Mouse (Mus musculus) midbrain, embryonic 14.5 days (tissue): ENCODE results near the gene 2900011O08Rik. TPM values are rescaled to one million over a fixed set of nuclear protein-coding genes. Genes with fewer than 3 reads are reported as not detected.

Source experiments
- ATAC-seq: fragments of 200-750 bp; cut with Nextera tagmentation; 2 replicates; pipeline ENCODE4 v1.8.0; 2017; ENCODE audit warnings: moderate number of reproducible peaks, moderate library complexity; ENCODE audit not compliant: low FRiP score, low TSS enrichment
- DNase-seq: peaks from one replicate; pipeline ENCODE4 v3.0.0-alpha.2; 2015
- H3K27ac ChIP-seq: fragments of 300-500 bp; sonication (generic); replicated peaks from 2 replicates; pipeline ENCODE4 v1.5.1; 2014; ENCODE audit warnings: mild to moderate bottlenecking, low read depth, low read length, moderate library complexity
- H3K27me3 ChIP-seq: fragments of 300-500 bp; sonication (generic); 2 replicates; pipeline ENCODE4 v1.6.1; 2014; ENCODE audit warnings: low read length, control low read depth, mixed read lengths; ENCODE audit not compliant: control insufficient read depth, insufficient read depth
- H3K36me3 ChIP-seq: fragments of 300-500 bp; sonication (generic); 2 replicates; pipeline ENCODE4 v1.6.1; 2014; ENCODE audit warnings: low read length, control low read depth; ENCODE audit not compliant: control insufficient read depth, insufficient read depth
- H3K4me1 ChIP-seq: fragments of 300-500 bp; sonication (generic); 2 replicates; pipeline ENCODE4 v1.6.1; 2014; ENCODE audit warnings: mild to moderate bottlenecking, antibody characterized with exemption, low read length, control low read depth; ENCODE audit not compliant: control insufficient read depth, insufficient read depth
- H3K4me2 ChIP-seq: fragments of 300-500 bp; sonication (generic); 2 replicates; pipeline ENCODE4 v1.6.1; 2014; ENCODE audit warnings: mild to moderate bottlenecking, low read length, moderate library complexity
- H3K4me3 ChIP-seq: fragments of 300-500 bp; sonication (generic); replicated peaks from 2 replicates; pipeline ENCODE4 v1.5.1; 2014; ENCODE audit warnings: low read depth, low read length
- H3K9ac ChIP-seq: fragments of 300-500 bp; sonication (generic); replicated peaks from 2 replicates; pipeline ENCODE4 v1.6.1; 2014; ENCODE audit warnings: mild to moderate bottlenecking, low read length, moderate library complexity
- H3K9me3 ChIP-seq: fragments of 300-500 bp; sonication (generic); 2 replicates; pipeline ENCODE4 v1.6.1; 2016; ENCODE audit warnings: low read length, control low read depth, mixed read lengths; ENCODE audit not compliant: control insufficient read depth
- WGBS: fragments of 180-500 bp; shearing (Covaris S2); extraction: QIAGEN DNeasy Blood & Tissue Kit; methylation state at CpG from one replicate; pipeline ENCODE4 v1.1.7; 2014; 5-methylcytosine and 5-hydroxymethylcytosine counted together
- polyA plus RNA-seq: library from polyadenylated mRNA; unstranded; fragments of >200 nt; fragmentation: Nextera tagmentation; extraction: Ambion mirVana; gene quantifications from 2 replicates; pipeline ENCODE4 v1.2.1, GENCODE M21; 2014

2900011O08Rik gene
- polyA plus RNA-seq, 1 experiment from 2014 or later = 166 TPM

- 86% methylated on average over 1 of the region's 1 CpGs for whole genome bisulfite sequencing
- DNase-seq (no peak), ATAC-seq (no peak)
- H3K27ac ChIP-seq = no peak overlapping the region
- no peak overlapping the region for H3K4me2 ChIP-seq
- no peaks in the 10 kb centered on the region; the same call in 1 of the 2 replicates for H3K4me1 ChIP-seq
- no peak overlapping the region for H3K4me3 ChIP-seq
- H3K9ac ChIP-seq = no peak overlapping the region
- H3K36me3 ChIP-seq = peaks cover 5% of the 10 kb centered on the region; the same call in 1 of the 2 replicates
- H3K9me3 ChIP-seq = no peaks in the 10 kb centered on the region
- no peaks in the 10 kb centered on the region for H3K27me3 ChIP-seq
These were observed 7.7 kb downstream of the 2900011O08Rik start for GRCm38 (mm10) chr16:13994076-13994475.

DNA sequence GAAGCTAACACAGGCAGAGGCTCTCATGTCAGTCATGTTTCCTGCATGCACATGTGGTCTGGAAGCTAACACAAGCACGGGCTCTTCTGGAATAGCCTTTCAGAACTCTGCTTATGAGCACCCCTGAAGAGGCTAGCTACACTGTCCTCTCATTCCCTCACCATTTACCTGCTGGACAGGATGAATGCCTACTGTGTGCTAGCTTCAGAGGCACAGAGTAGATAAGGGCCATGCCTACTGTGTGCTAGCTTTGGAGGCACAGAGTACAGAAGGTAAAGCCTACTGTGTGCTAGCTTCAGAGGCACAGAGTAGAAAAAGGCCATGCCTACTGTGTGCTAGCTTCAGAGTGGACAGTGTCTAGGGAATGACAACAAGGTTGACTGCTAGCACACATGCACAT is 8.1 kb downstream of the 2900011O08Rik start:
- ATAC-seq = no peak

GRCm38 (mm10) chr16:14003386-14004130 is 17.2 kb downstream of the 2900011O08Rik start:
- no peak overlapping the region for H3K9ac ChIP-seq
- no peak overlapping the region for H3K4me2 ChIP-seq
- H3K4me1 ChIP-seq = no peaks in the 10 kb centered on the region
- no peak overlapping the region for H3K27ac ChIP-seq
- no peaks in the 10 kb centered on the region for H3K27me3 ChIP-seq
- DNase-seq (no peak), ATAC-seq (no peak)
- no peaks in the 10 kb centered on the region for H3K36me3 ChIP-seq
- WGBS = 65% methylated on average over 8 of the region's 8 CpGs
- no peaks in the 10 kb centered on the region for H3K9me3 ChIP-seq
- no peak overlapping the region for H3K4me3 ChIP-seq

More for the DNA sequence above, 8.1 kb downstream of the 2900011O08Rik start:
- Histone ChIP-seq H3K36me3 (peaks cover 5% of the 10 kb centered on the region; the same call in 1 of the 2 replicates), H3K27me3 (no peaks in the 10 kb centered on the region), H3K27ac (no peak overlapping the region), H3K4me1 (no peaks in the 10 kb centered on the region), H3K9me3 (no peaks in the 10 kb centered on the region), H3K4me2 (no peak overlapping the region), H3K4me3 (no peak overlapping the region), H3K9ac (no peak overlapping the region)
- no peak for DNase-seq
- 80% methylated on average over 1 of the region's 1 CpGs for WGBS

DNA sequence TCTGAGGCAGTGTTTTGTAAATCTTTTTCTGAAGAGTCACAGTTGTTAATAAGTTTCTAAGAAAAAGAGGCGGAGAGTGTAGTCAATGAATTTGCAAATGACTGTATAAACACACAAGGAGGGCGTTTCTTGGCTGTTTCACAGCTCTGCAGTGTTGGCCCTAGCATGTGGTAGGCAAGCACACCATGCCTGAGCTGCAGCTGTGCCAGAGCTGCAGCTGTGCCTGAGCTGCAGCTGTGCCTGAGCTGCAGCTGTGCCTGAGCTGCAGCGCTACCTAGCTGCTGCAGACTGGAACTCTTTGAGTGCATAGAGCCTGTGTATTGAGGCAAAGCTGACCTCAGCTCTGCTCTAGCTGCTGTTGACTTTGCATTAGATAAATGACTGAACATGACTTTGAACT is 17.8 kb downstream of the 2900011O08Rik start:
- Histone ChIP-seq H3K27ac (no peak overlapping the region), H3K9me3 (no peaks in the 10 kb centered on the region), H3K9ac (no peak overlapping the region), H3K36me3 (0 out of 2 replicates have a peak, but pooled peaks cover 3% of the 10 kb centered on the region), H3K4me1 (no peaks in the 10 kb centered on the region), H3K4me2 (no peak overlapping the region), H3K27me3 (no peaks in the 10 kb centered on the region), H3K4me3 (no peak overlapping the region)
- DNase-seq = peak; percentile 33
- 32% methylated on average over 3 of the region's 3 CpGs for WGBS
- ATAC-seq = no peak

- no peak overlapping the region for H3K9ac ChIP-seq
- WGBS = 89% methylated on average over 2 of the region's 2 CpGs
- ATAC-seq = no peak
These were observed 18.3 kb downstream of the 2900011O08Rik start for GRCm38 (mm10) chr16:14004726-14005125.

GRCm38 (mm10) chr16:14005266-14005665 is 18.9 kb downstream of the 2900011O08Rik start:
- ATAC-seq (no peak), DNase-seq (no peak)
- Histone ChIP-seq H3K9ac (no peak overlapping the region), H3K4me1 (no peaks in the 10 kb centered on the region), H3K27me3 (no peaks in the 10 kb centered on the region), H3K4me3 (no peak overlapping the region), H3K27ac (no peak overlapping the region), H3K4me2 (no peak overlapping the region), H3K9me3 (no peaks in the 10 kb centered on the region), H3K36me3 (0 out of 2 replicates have a peak, but pooled peaks cover 3% of the 10 kb centered on the region)
- WGBS = 88% methylated on average over 4 of the region's 4 CpGs

More at GRCm38 (mm10) chr16:14004726-14005125, 18.3 kb downstream of the 2900011O08Rik start:
- H3K4me1 ChIP-seq = no peaks in the 10 kb centered on the region
- no peak overlapping the region for H3K27ac ChIP-seq
- DNase-seq = no peak
- H3K4me3 ChIP-seq = no peak overlapping the region
- H3K4me2 ChIP-seq = no peak overlapping the region
- H3K27me3 ChIP-seq = no peaks in the 10 kb centered on the region
- H3K9me3 ChIP-seq = no peaks in the 10 kb centered on the region
- 0 out of 2 replicates have a peak, but pooled peaks cover 3% of the 10 kb centered on the region for H3K36me3 ChIP-seq

DNA sequence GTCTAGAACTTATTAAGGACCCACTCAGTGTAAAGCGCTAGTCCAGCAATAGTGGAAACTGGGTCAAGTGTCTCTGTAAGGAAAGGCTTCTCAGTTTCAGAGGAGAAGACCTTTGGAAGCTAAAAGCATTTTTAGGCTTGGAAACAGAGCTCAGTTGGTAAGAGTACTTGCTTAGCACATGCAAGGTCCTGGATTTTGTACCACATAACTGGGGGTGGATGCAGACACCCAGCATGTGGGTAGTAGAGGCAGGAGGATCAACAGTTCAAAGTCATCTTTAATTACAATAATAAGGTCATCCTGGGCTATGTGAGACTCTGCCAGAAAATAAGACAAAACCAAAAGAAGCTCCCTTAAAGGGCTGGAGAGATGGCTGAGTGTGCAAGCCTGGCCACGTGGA is 21.7 kb downstream of the 2900011O08Rik start:
- H3K36me3 ChIP-seq = 0 out of 2 replicates have a peak, but pooled peaks cover 3% of the 10 kb centered on the region
- ATAC-seq = no peak
- H3K4me3 ChIP-seq = no peak overlapping the region
- no peak overlapping the region for H3K4me2 ChIP-seq
- H3K9me3 ChIP-seq = no peaks in the 10 kb centered on the region
- H3K27me3 ChIP-seq = no peaks in the 10 kb centered on the region
- WGBS = 71% methylated on average over 2 of the region's 2 CpGs
- no peak overlapping the region for H3K27ac ChIP-seq
- H3K9ac ChIP-seq = no peak overlapping the region
- no peak for DNase-seq
- no peaks in the 10 kb centered on the region for H3K4me1 ChIP-seq

GRCm38 (mm10) chr16:14008708-14009107 is 22.3 kb downstream of the 2900011O08Rik start:
- no peaks in the 10 kb centered on the region for H3K9me3 ChIP-seq
- 0 out of 2 replicates have a peak, but pooled peaks cover 3% of the 10 kb centered on the region for H3K36me3 ChIP-seq
- no peak overlapping the region for H3K4me3 ChIP-seq
- no peaks in the 10 kb centered on the region for H3K27me3 ChIP-seq
- no peak overlapping the region for H3K9ac ChIP-seq
- H3K4me2 ChIP-seq = no peak overlapping the region
- ATAC-seq (no peak), DNase-seq (no peak)
- no peak overlapping the region for H3K27ac ChIP-seq
- H3K4me1 ChIP-seq = no peaks in the 10 kb centered on the region

DNA sequence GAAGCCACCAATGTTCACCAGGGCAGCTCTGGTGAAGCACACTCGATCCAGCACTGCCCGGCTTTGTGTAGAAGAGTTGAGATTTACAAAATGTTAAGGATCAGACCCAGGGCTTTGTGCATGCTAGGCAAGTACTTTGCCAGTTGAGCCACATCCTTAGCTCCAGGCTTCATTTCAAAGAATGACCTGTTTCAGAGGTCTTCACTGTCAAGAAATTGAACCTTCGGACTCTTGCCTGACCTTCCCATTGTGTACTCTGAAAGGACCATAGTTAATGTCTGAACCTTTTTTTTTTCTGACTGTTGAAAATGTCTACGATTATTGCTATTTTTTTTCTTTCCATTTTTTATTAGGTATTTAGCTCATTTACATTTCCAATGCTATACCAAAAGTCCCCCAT is 23.6 kb downstream of the 2900011O08Rik start:
- WGBS = 94% methylated on average over 4 of the region's 4 CpGs
- ATAC-seq = no peak
- no peaks in the 10 kb centered on the region for H3K4me1 ChIP-seq

More for the DNA sequence above, 23.6 kb downstream of the 2900011O08Rik start:
- H3K9ac ChIP-seq = no peak overlapping the region
- H3K36me3 ChIP-seq = 0 out of 2 replicates have a peak, but pooled peaks cover 3% of the 10 kb centered on the region
- DNase-seq = no peak
- H3K4me2 ChIP-seq = no peak overlapping the region
- no peak overlapping the region for H3K4me3 ChIP-seq
- H3K27ac ChIP-seq = no peak overlapping the region
- H3K9me3 ChIP-seq = no peaks in the 10 kb centered on the region
- H3K27me3 ChIP-seq = no peaks in the 10 kb centered on the region
